ENCODE assay signal across 17 mouse cellular contexts in genomic region chr11:23169742-23170428, GRCm38 (mm10).
DNase-seq lines count a peak whose midpoint lies in the region; ATAC-seq and TF ChIP-seq lines count a peak whose summit lies in the region.
"Had no signal": no experiment of that assay in that cellular context is flagged by ENCODE, and none has a peak within 500 bp of the region (broad histone marks: within the 10 kb centered on the region; RNA-seq: fewer than 3 reads in every experiment).

No protein-coding gene starts in this region.

- peak; percentile 75 for DNase-seq in heart, embryonic 10.5 days (ENCODE audit: low spot score)
- DNase-seq in heart, postnatal 4 days, result no peak
- DNase-seq in c-Kit-positive CD71-positive TER-119-positive erythroid progenitor cells, embryonic 14.5 days (ENCODE audit: low spot score), result peak; percentile 78
- DNase-seq in liver, embryonic 14.5 days (ENCODE audit: low read depth in 3 of 3, low spot score in 3 of 3), result peak; percentile 82 to 90 (median 83)
- DNase-seq in gastrocnemius, adult 2 months, result no peak
- DNase-seq in natural killer cell, adult 2 months (ENCODE audit: low spot score in 2 of 2), result no peak
- DNase-seq: cerebellum, adult 2 months; kidney, adult 8-10 months; layer of hippocampus, postnatal 36 days; lung, adult 18-20 months; right cerebral cortex, postnatal 25 days had no signal

- peaks cover 5% of the 10 kb centered on the region for H3K4me1 ChIP-seq in heart, embryonic 10.5 days
- peaks cover 39 to 41% of the 10 kb centered on the region in 2 experiments for H3K4me1 ChIP-seq in liver, embryonic 14.5 days (replicated peaks; ENCODE audit: control insufficient read depth in 2 of 2, insufficient read depth in 2 of 2, low read length in 1 of 2)
- no peaks in the 10 kb centered on the region for H3K4me1 ChIP-seq in stomach, embryonic 16.5 days (ENCODE audit: control insufficient read depth, insufficient read depth, low read length)
- H3K4me1 ChIP-seq: neural tube, embryonic 12.5 days had no signal

- peak; percentile 98 for ATAC-seq in liver, embryonic 14.5 days (ENCODE audit: insufficient read depth)
- ATAC-seq in stomach, embryonic 16.5 days (ENCODE audit: insufficient read depth, low FRiP score), result peak; percentile 40; the same call in 1 of the 2 replicates
- ATAC-seq in frontal cortex, adult (ENCODE audit: low TSS enrichment), result no peak
- ATAC-seq: midbrain, embryonic 16.5 days had no signal

- intact Hi-C loops in gastrocnemius, adult 2 months (cut with DNase I), result no loop called here

- no peak for TF ChIP-seq CTCF in liver, embryonic 14.5 days (IDR thresholded peaks at IDR 0.05; ENCODE audit: low read depth)
- no peak for TF ChIP-seq CTCF in gastrocnemius, adult 2 months (IDR thresholded peaks at IDR 0.05)

- H3K9me3 ChIP-seq in heart, embryonic 10.5 days, result no peaks in the 10 kb centered on the region
- H3K9me3 ChIP-seq in liver, embryonic 14.5 days (ENCODE audit: control insufficient read depth, low read length), result no peaks in the 10 kb centered on the region
- H3K9me3 ChIP-seq in stomach, embryonic 16.5 days (replicated peaks; ENCODE audit: control insufficient read depth, low read length), result no peaks in the 10 kb centered on the region
- H3K9me3 ChIP-seq: neural tube, embryonic 12.5 days had no signal

- no peak overlapping the region for H3K27ac ChIP-seq in heart, embryonic 10.5 days
- peak overlapping the region; percentile 68 for H3K27ac ChIP-seq in liver, embryonic 14.5 days
- H3K27ac ChIP-seq in stomach, embryonic 16.5 days (ENCODE audit: low read length), result no peak overlapping the region
- no peak overlapping the region for H3K27ac ChIP-seq in gastrocnemius, adult 2 months
- H3K27ac ChIP-seq: hindbrain, embryonic 14.5 days; neural tube, embryonic 12.5 days had no signal

- H3K9ac ChIP-seq in liver, embryonic 14.5 days (replicated peaks), result peak overlapping the region; percentile 29
- H3K9ac ChIP-seq in stomach, embryonic 16.5 days (ENCODE audit: low read length), result no peak overlapping the region
- H3K9ac ChIP-seq: hindbrain, embryonic 14.5 days; neural tube, embryonic 12.5 days had no signal

- WGBS in heart, embryonic 10.5 days, result 36% methylated on average over 3 of the region's 3 CpGs
- 19% methylated on average over 3 of the region's 3 CpGs for WGBS in liver, embryonic 14.5 days (ENCODE audit: insufficient replicate concordance)
- 42% methylated on average over 3 of the region's 3 CpGs for WGBS in stomach, embryonic 16.5 days

- H3K27me3 ChIP-seq in heart, embryonic 10.5 days (ENCODE audit: insufficient read depth, poor library complexity, severe bottlenecking), result no peaks in the 10 kb centered on the region
- H3K27me3 ChIP-seq in liver, embryonic 14.5 days (ENCODE audit: control insufficient read depth, insufficient read depth, low read length), result no peaks in the 10 kb centered on the region
- H3K27me3 ChIP-seq in stomach, embryonic 16.5 days (ENCODE audit: control insufficient read depth, insufficient read depth, low read length), result no peaks in the 10 kb centered on the region
- H3K27me3 ChIP-seq: neural tube, embryonic 12.5 days had no signal

- TF ChIP-seq EP300 in liver, embryonic 14.5 days (IDR thresholded peaks at IDR 0.05; ENCODE audit: low read depth), result peak; percentile 94

- H3K36me3 ChIP-seq in heart, embryonic 10.5 days, result no peaks in the 10 kb centered on the region
- no peaks in the 10 kb centered on the region for H3K36me3 ChIP-seq in liver, embryonic 14.5 days (replicated peaks; ENCODE audit: control insufficient read depth, insufficient read depth, low read depth)
- H3K36me3 ChIP-seq in stomach, embryonic 16.5 days (ENCODE audit: control insufficient read depth, insufficient read depth, low read length), result no peaks in the 10 kb centered on the region
- H3K36me3 ChIP-seq: neural tube, embryonic 12.5 days had no signal

- H3K4me2 ChIP-seq in liver, embryonic 14.5 days (ENCODE audit: low read depth), result peak overlapping the region; percentile 53
- H3K4me2 ChIP-seq in stomach, embryonic 16.5 days (ENCODE audit: low read depth, low read length), result no peak overlapping the region
- H3K4me2 ChIP-seq: hindbrain, embryonic 14.5 days; neural tube, embryonic 12.5 days had no signal

- no peak overlapping the region for H3K4me3 ChIP-seq in heart, embryonic 10.5 days
- no peak overlapping the region for H3K4me3 ChIP-seq in liver, embryonic 14.5 days (ENCODE audit: insufficient read depth in 1 of 2, low read depth in 2 of 2, low read length in 2 of 2)
- H3K4me3 ChIP-seq in stomach, embryonic 16.5 days (replicated peaks; ENCODE audit: low read length), result no peak overlapping the region
- no peak overlapping the region for H3K4me3 ChIP-seq in gastrocnemius, adult 2 months
- H3K4me3 ChIP-seq: erythroblast, embryonic 14.5 days; neural tube, embryonic 12.5 days had no signal

Comparison
In these comparisons a context has a peak if more than half of its experiments do, and no peak if none do; other contexts are left out.
1. DNase-seq: peak in heart, embryonic 10.5 days (single experiment), c-Kit-positive CD71-positive TER-119-positive erythroid progenitor cells, embryonic 14.5 days (single experiment) and liver, embryonic 14.5 days (3 of 3); none in heart, postnatal 4 days (single experiment), gastrocnemius, adult 2 months (single experiment) and natural killer cell, adult 2 months (0 of 2).